Mouse (Mus musculus): ENCODE data around the gene Mpig6b. TPM values are rescaled to one million over a fixed set of nuclear protein-coding genes. Genes with fewer than 3 reads are reported as not detected.

Gene Mpig6b
- polyA plus RNA-seq (2015; fragmentation: Nextera tagmentation; extraction: Ambion mirVana), result 0.29 and 0.56 TPM in 2 replicates

GRCm38 (mm10) chr17:35066084-35066483 lies at the start of gene Mpig6b:
Mpig6b (minus strand) TSS chr17:35066184.
- peak within 1 kb of the TSS; percentile 57 for H3K4me2 ChIP-seq
- WGBS, result 45% methylated on average over 10 of the region's 10 CpGs
- H3K27ac ChIP-seq, result no peak within 1 kb of the TSS
- ATAC-seq, result no peak
- H3K27me3 ChIP-seq, result peaks cover 49% of the 10 kb centered on the region
- H3K9ac ChIP-seq, result peak within 1 kb of the TSS; percentile 52
- no peaks in the 10 kb centered on the region for H3K9me3 ChIP-seq (replicated peaks)
- H3K4me1 ChIP-seq, result peaks cover 25% of the 10 kb centered on the region
- peak within 1 kb of the TSS; percentile 25 for H3K4me3 ChIP-seq
- H3K36me3 ChIP-seq (ENCODE audit: poor library complexity, severe bottlenecking), result peaks cover 22% of the 10 kb centered on the region

- Histone ChIP-seq H3K27ac (no peak within 1 kb of the TSS), H3K36me3 (ENCODE audit: poor library complexity, severe bottlenecking) (peaks cover 52% of the 10 kb centered on the region), H3K4me1 (peaks cover 9% of the 10 kb centered on the region), H3K4me2 (no peak within 1 kb of the TSS), H3K4me3 (no peak within 1 kb of the TSS), H3K27me3 (no peaks in the 10 kb centered on the region), H3K9ac (no peak within 1 kb of the TSS; the same call in 1 of the 2 replicates), H3K9me3 (replicated peaks) (no peaks in the 10 kb centered on the region)
- 85% methylated on average over 8 of the region's 8 CpGs for WGBS
- no peak for ATAC-seq
Observed at GRCm38 (mm10) chr17:35115046-35116019, 49.3 kb upstream of the Mpig6b start, which contains the start of gene Ly6g5b. Ly6g5b (minus strand) TSS chr17:35115428.

GRCm38 (mm10) chr17:35111774-35112173 lies 45.8 kb upstream of the Mpig6b start:
- H3K9ac ChIP-seq, result peak overlapping the region; percentile 12; the same call in 1 of the 2 replicates
- no peaks in the 10 kb centered on the region for H3K4me1 ChIP-seq
- H3K9me3 ChIP-seq (replicated peaks), result no peaks in the 10 kb centered on the region
- ATAC-seq, result no peak
- H3K4me2 ChIP-seq, result no peak overlapping the region
- no peak overlapping the region for H3K27ac ChIP-seq
- peaks cover 31% of the 10 kb centered on the region for H3K36me3 ChIP-seq (ENCODE audit: poor library complexity, severe bottlenecking)
- H3K4me3 ChIP-seq, result no peak overlapping the region
- H3K27me3 ChIP-seq, result no peaks in the 10 kb centered on the region
- 73% methylated on average over 9 of the region's 9 CpGs for WGBS

GRCm38 (mm10) chr17:35108097-35108496 lies 42.1 kb upstream of the Mpig6b start, which contains the start of gene Ly6g5c:
Ly6g5c (plus strand) TSS chr17:35108279.
- peaks cover 9% of the 10 kb centered on the region for H3K36me3 ChIP-seq (ENCODE audit: poor library complexity, severe bottlenecking)
- 86% methylated on average over 6 of the region's 6 CpGs for WGBS
- H3K4me1 ChIP-seq, result peaks cover 7% of the 10 kb centered on the region
- H3K9ac ChIP-seq, result no peak within 1 kb of the TSS
- no peak within 1 kb of the TSS for H3K4me3 ChIP-seq
- no peaks in the 10 kb centered on the region for H3K9me3 ChIP-seq (replicated peaks)
- no peak within 1 kb of the TSS for H3K27ac ChIP-seq
- no peaks in the 10 kb centered on the region for H3K27me3 ChIP-seq
- no peak within 1 kb of the TSS for H3K4me2 ChIP-seq
- no peak for ATAC-seq

GRCm38 (mm10) chr17:35106522-35106921 lies 40.5 kb upstream of the Mpig6b start:
- Histone ChIP-seq H3K27ac (no peak overlapping the region), H3K9ac (0 out of 2 replicates have a peak overlapping the region, but pooled peaks have one; percentile 57)

GRCm38 (mm10) chr17:35105740-35106389 lies 39.9 kb upstream of the Mpig6b start:
- Histone ChIP-seq H3K9ac (peak overlapping the region; percentile 57; the same call in 1 of the 2 replicates), H3K4me3 (peak overlapping the region; percentile 15; the same call in 1 of the 2 replicates), H3K27ac (no peak overlapping the region; the same call in 1 of the 2 replicates), H3K4me2 (peak overlapping the region; percentile 49), H3K27me3 (no peaks in the 10 kb centered on the region), H3K9me3 (replicated peaks) (no peaks in the 10 kb centered on the region), H3K4me1 (peaks cover 7% of the 10 kb centered on the region), H3K36me3 (ENCODE audit: poor library complexity, severe bottlenecking) (peaks cover 31% of the 10 kb centered on the region)
- no peak for ATAC-seq
- WGBS, result 23% methylated on average over 13 of the region's 13 CpGs

More at GRCm38 (mm10) chr17:35106522-35106921, 40.5 kb upstream of the Mpig6b start:
- ATAC-seq, result 0 out of 2 replicates have a peak, but pooled peaks have one; percentile 27
- H3K4me2 ChIP-seq, result peak overlapping the region; percentile 49
- no peaks in the 10 kb centered on the region for H3K27me3 ChIP-seq
- no peaks in the 10 kb centered on the region for H3K9me3 ChIP-seq (replicated peaks)
- H3K4me1 ChIP-seq, result peaks cover 7% of the 10 kb centered on the region
- H3K36me3 ChIP-seq (ENCODE audit: poor library complexity, severe bottlenecking), result peaks cover 24% of the 10 kb centered on the region
- WGBS, result 58% methylated on average over 3 of the region's 3 CpGs
- H3K4me3 ChIP-seq, result no peak overlapping the region; the same call in 1 of the 2 replicates

GRCm38 (mm10) chr17:35104754-35105153 lies 38.8 kb upstream of the Mpig6b start:
- H3K36me3 ChIP-seq (ENCODE audit: poor library complexity, severe bottlenecking), result peaks cover 42% of the 10 kb centered on the region
- no peak overlapping the region for H3K4me3 ChIP-seq
- H3K4me1 ChIP-seq, result peaks cover 7% of the 10 kb centered on the region
- WGBS, result 82% methylated on average over 6 of the region's 6 CpGs
- H3K9ac ChIP-seq, result 0 out of 2 replicates have a peak overlapping the region, but pooled peaks have one; percentile 4
- no peaks in the 10 kb centered on the region for H3K9me3 ChIP-seq (replicated peaks)
- no peak overlapping the region for H3K4me2 ChIP-seq
- H3K27ac ChIP-seq, result no peak overlapping the region
- ATAC-seq, result no peak
- no peaks in the 10 kb centered on the region for H3K27me3 ChIP-seq

- peaks cover 49% of the 10 kb centered on the region for H3K36me3 ChIP-seq (ENCODE audit: poor library complexity, severe bottlenecking)
- no peak for ATAC-seq
- H3K4me2 ChIP-seq, result no peak overlapping the region
- peaks cover 7% of the 10 kb centered on the region for H3K4me1 ChIP-seq
- peak overlapping the region; percentile 4; the same call in 1 of the 2 replicates for H3K9ac ChIP-seq
- H3K27ac ChIP-seq, result no peak overlapping the region
- no peak overlapping the region for H3K4me3 ChIP-seq
- 89% methylated on average over 7 of the region's 7 CpGs for WGBS
- H3K9me3 ChIP-seq (replicated peaks), result no peaks in the 10 kb centered on the region
- H3K27me3 ChIP-seq, result no peaks in the 10 kb centered on the region
Observed at GRCm38 (mm10) chr17:35104079-35104478, 38.1 kb upstream of the Mpig6b start.

GRCm38 (mm10) chr17:35103221-35103690 lies 37.3 kb upstream of the Mpig6b start:
- Histone ChIP-seq H3K4me2 (no peak overlapping the region), H3K4me3 (no peak overlapping the region), H3K36me3 (ENCODE audit: poor library complexity, severe bottlenecking) (peaks cover 57% of the 10 kb centered on the region), H3K4me1 (peaks cover 7% of the 10 kb centered on the region), H3K9ac (no peak overlapping the region), H3K27ac (no peak overlapping the region), H3K9me3 (replicated peaks) (no peaks in the 10 kb centered on the region), H3K27me3 (no peaks in the 10 kb centered on the region)
- ATAC-seq, result no peak
- 80% methylated on average over 6 of the region's 6 CpGs for WGBS

- Histone ChIP-seq H3K4me2 (no peak overlapping the region), H3K27me3 (no peaks in the 10 kb centered on the region), H3K4me1 (peaks cover 7% of the 10 kb centered on the region), H3K9me3 (replicated peaks) (no peaks in the 10 kb centered on the region), H3K36me3 (ENCODE audit: poor library complexity, severe bottlenecking) (peaks cover 66% of the 10 kb centered on the region), H3K4me3 (no peak overlapping the region), H3K27ac (no peak overlapping the region), H3K9ac (0 out of 2 replicates have a peak overlapping the region, but pooled peaks have one; percentile 12)
- no peak for ATAC-seq
- 74% methylated on average over 8 of the region's 8 CpGs for WGBS
Observed at GRCm38 (mm10) chr17:35102299-35102698, 36.3 kb upstream of the Mpig6b start.

GRCm38 (mm10) chr17:35101161-35101560 lies 35.2 kb upstream of the Mpig6b start:
- peaks cover 77% of the 10 kb centered on the region for H3K36me3 ChIP-seq (ENCODE audit: poor library complexity, severe bottlenecking)
- H3K9ac ChIP-seq, result no peak overlapping the region
- H3K9me3 ChIP-seq (replicated peaks), result no peaks in the 10 kb centered on the region

More at GRCm38 (mm10) chr17:35101161-35101560, 35.2 kb upstream of the Mpig6b start:
- Histone ChIP-seq H3K4me2 (no peak overlapping the region), H3K4me1 (peaks cover 5% of the 10 kb centered on the region), H3K27me3 (no peaks in the 10 kb centered on the region), H3K4me3 (no peak overlapping the region), H3K27ac (no peak overlapping the region)
- ATAC-seq, result no peak
- WGBS, result 94% methylated on average over 11 of the region's 11 CpGs

Data from forebrain, embryonic 13.5 days (tissue).